Mouse (Mus musculus): ENCODE data around the gene Map3k14.

DNA sequence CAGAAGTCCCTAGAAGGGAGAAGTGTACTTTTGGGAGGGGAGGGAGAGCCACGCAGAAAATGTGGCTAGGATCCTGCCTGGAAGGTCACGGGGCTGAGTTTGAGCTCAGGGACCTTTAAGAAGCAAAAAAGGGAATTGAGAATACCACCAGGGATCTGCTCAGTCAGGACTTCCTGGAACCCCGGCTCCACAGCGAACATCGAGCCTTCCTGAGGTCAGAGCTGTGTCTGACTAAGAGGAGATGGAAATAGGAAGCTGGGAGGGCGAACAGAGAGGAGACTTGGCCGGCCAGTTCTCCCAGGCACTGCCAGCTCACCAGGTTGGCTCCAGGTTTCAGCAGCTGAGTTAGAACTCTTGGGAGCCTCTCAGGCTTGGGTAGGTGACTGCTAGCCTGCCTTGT, 14.5 kb upstream of the Map3k14 start:
- TF ChIP-seq CTCF (IDR thresholded peaks at IDR 0.05; ENCODE audit: low read depth) (no peak), EP300 (IDR thresholded peaks at IDR 0.05; ENCODE audit: low read depth) (no peak)
